Mouse (Mus musculus) left cerebral cortex, postnatal 10 days (tissue): ENCODE data around the gene Bsnd. TPM values are rescaled to one million over a fixed set of nuclear protein-coding genes. Genes with fewer than 3 reads are reported as not detected.

Experiments
- DNase-seq, 2 experiments: peaks; one replicate each; pipeline ENCODE4 v3.0.0; 2021 to 2022; ENCODE audit warnings: low spot score in 2 of 2, mixed read lengths in 1 of 2; ENCODE audit errors: extremely low spot score in 1 of 2
- intact Hi-C: fragments of 180-260 bp; cut with DNase I; formaldehyde crosslinking; loops from one replicate; pipeline ENCODE4 v1.15.1; 2025
- total RNA-seq, 2 experiments: library from RNA; stranded (reverse); gene quantifications; 2 replicates each; pipeline ENCODE4 v1.2.3; 2021

Gene Bsnd
- not detected for total RNA-seq

GRCm38 (mm10) chr4:106492116-106492515 is at the start of gene Bsnd:
Gene Bsnd (minus strand): TSS chr4:106492283.
- intact Hi-C loops = no loop called here
- no peak for DNase-seq

- DNase-seq = no peak
- intact Hi-C loops = no loop called here
Measured at GRCm38 (mm10) chr4:106541491-106541890, 49.4 kb upstream of the Bsnd start.

GRCm38 (mm10) chr4:106539756-106540155 is 47.7 kb upstream of the Bsnd start:
- no peak for DNase-seq
- intact Hi-C loops = no loop called here

GRCm38 (mm10) chr4:106534256-106534655 is 42.2 kb upstream of the Bsnd start:
- intact Hi-C loops = no loop called here
- DNase-seq = no peak

GRCm38 (mm10) chr4:106533421-106534080 is 41.5 kb upstream of the Bsnd start:
- intact Hi-C loops = no loop called here
- no peak for DNase-seq

GRCm38 (mm10) chr4:106530113-106530482 is 38.0 kb upstream of the Bsnd start:
- no peak for DNase-seq
- intact Hi-C loops = no loop called here

GRCm38 (mm10) chr4:106529375-106530112 is 37.5 kb upstream of the Bsnd start:
- DNase-seq = peak; percentile 87 to 92
- intact Hi-C loops = loop anchor here (1.0 kb wide), 1 partner anchor 55 kb away; no protein-coding TSS in a partner anchor

GRCm38 (mm10) chr4:106527856-106528547 is 35.9 kb upstream of the Bsnd start:
- peak in 1 of 2 experiments; percentile 36 for DNase-seq
- intact Hi-C loops = no loop called here

- DNase-seq = no peak
- intact Hi-C loops = no loop called here
Measured at GRCm38 (mm10) chr4:106525001-106525400, 32.9 kb upstream of the Bsnd start.

- no peak for DNase-seq
- intact Hi-C loops = no loop called here
Measured at GRCm38 (mm10) chr4:106524131-106524530, 32.0 kb upstream of the Bsnd start.

- intact Hi-C loops = no loop called here
- no peak for DNase-seq
Measured at GRCm38 (mm10) chr4:106522547-106522946, 30.5 kb upstream of the Bsnd start.

- intact Hi-C loops = no loop called here
- no peak for DNase-seq
Measured at GRCm38 (mm10) chr4:106514606-106515005, 22.5 kb upstream of the Bsnd start.

GRCm38 (mm10) chr4:106509888-106510287 is 17.8 kb upstream of the Bsnd start:
- intact Hi-C loops = no loop called here
- DNase-seq = no peak

GRCm38 (mm10) chr4:106505453-106506058 is 13.5 kb upstream of the Bsnd start:
- no peak for DNase-seq
- intact Hi-C loops = no loop called here

- no peak for DNase-seq
- intact Hi-C loops = no loop called here
Measured at GRCm38 (mm10) chr4:106503578-106503977, 11.5 kb upstream of the Bsnd start.

- peak in 1 of 2 experiments; percentile 28 for DNase-seq
- intact Hi-C loops = no loop called here
Measured at GRCm38 (mm10) chr4:106500066-106500465, 8.0 kb upstream of the Bsnd start.

- intact Hi-C loops = no loop called here
- DNase-seq = no peak
Measured at GRCm38 (mm10) chr4:106498471-106498844, 6.4 kb upstream of the Bsnd start.

GRCm38 (mm10) chr4:106497776-106498470 is 5.8 kb upstream of the Bsnd start:
- no peak for DNase-seq
- intact Hi-C loops = no loop called here

GRCm38 (mm10) chr4:106496833-106497232 is 4.8 kb upstream of the Bsnd start:
- intact Hi-C loops = no loop called here
- no peak for DNase-seq
